Mouse (Mus musculus): ENCODE results near the gene Nup62. TPM values are rescaled to one million over a fixed set of nuclear protein-coding genes. Genes with fewer than 3 reads are reported as not detected.

Nup62 gene
- polyA plus RNA-seq, 1 experiment from 2014 or later, result 22.4 TPM

DNA sequence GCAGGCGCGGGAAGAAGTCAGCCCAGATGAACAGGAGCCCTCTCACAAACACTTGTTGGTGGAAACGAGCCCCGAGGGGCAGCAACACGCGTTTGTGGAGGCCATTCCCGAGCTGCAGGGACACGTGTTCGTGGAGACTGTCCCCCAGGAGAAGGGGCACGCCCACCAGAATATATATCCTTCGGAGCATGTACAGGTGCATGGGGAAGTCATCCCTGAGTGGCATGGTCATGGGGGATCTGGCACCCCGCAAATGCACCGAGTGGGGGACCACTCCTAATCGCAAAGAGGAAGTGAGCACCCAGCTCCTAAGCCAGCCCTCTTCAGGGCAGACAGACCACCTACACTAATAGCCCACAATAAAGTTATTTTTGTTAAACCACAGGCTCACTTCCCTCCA is 24.5 kb downstream of the Nup62 start:
- ATAC-seq (ENCODE audit: low read depth), result 0 out of 2 replicates have a peak, but pooled peaks have one; percentile 2
- 44% methylated on average over 14 of the region's 14 CpGs for WGBS
- Histone ChIP-seq H3K36me3 (ENCODE audit: control insufficient read depth, insufficient read depth, low read length) (peaks cover 34% of the 10 kb centered on the region), H3K9me3 (ENCODE audit: control insufficient read depth, low read length) (no peaks in the 10 kb centered on the region), H3K27ac (ENCODE audit: low read depth, low read length) (no peak overlapping the region), H3K4me2 (ENCODE audit: low read depth, low read length) (peak overlapping the region; percentile 44; the same call in 1 of the 2 replicates), H3K4me3 (ENCODE audit: low read depth, low read length) (peak overlapping the region; percentile 15), H3K9ac (replicated peaks; ENCODE audit: low read depth, low read length) (no peak overlapping the region), H3K4me1 (ENCODE audit: control insufficient read depth, insufficient read depth, low read length) (peaks cover 13% of the 10 kb centered on the region), H3K27me3 (ENCODE audit: control insufficient read depth, insufficient read depth, low read length) (peaks cover 6% of the 10 kb centered on the region; the same call in 1 of the 2 replicates)

DNA sequence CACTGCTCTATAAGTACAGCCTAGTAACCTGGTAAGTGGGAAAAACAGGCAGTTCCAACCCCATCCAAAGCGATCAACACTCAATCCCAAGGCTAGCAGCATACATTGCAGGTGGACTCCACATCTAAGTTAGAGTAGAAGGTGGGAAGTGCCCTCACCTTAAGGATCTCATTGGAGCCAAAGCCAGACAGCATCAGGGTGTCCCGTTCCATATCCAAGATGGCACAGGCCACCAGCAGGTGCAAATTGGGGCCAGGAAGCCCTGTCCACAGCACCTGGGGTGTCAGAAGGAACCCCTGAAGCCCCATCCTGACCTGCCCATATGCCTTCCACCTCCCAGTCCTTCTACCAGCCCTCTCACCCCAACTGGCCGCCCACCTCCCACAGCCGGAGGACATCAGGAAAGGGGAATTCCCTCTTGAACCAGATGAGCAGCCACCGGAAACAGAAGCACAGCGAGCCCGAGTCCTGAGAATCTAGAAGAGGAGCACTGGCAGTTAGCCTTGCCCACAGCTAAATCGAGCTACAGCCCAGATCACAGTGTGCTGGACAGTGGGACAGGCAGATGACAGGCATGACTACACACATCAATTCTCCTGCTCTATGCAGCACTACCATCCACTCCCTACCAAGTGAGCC is 26.1 kb downstream of the Nup62 start:
- Histone ChIP-seq H3K27me3 (ENCODE audit: control insufficient read depth, insufficient read depth, low read length) (peaks cover 6% of the 10 kb centered on the region; the same call in 1 of the 2 replicates), H3K4me1 (ENCODE audit: control insufficient read depth, insufficient read depth, low read length) (peaks cover 13% of the 10 kb centered on the region), H3K4me3 (ENCODE audit: low read depth, low read length) (no peak overlapping the region), H3K27ac (ENCODE audit: low read depth, low read length) (no peak overlapping the region), H3K4me2 (ENCODE audit: low read depth, low read length) (no peak overlapping the region), H3K9ac (replicated peaks; ENCODE audit: low read depth, low read length) (no peak overlapping the region), H3K9me3 (ENCODE audit: control insufficient read depth, low read length) (no peaks in the 10 kb centered on the region), H3K36me3 (ENCODE audit: control insufficient read depth, insufficient read depth, low read length) (peaks cover 48% of the 10 kb centered on the region)
- WGBS, result 90% methylated on average over 8 of the region's 8 CpGs
- ATAC-seq (ENCODE audit: low read depth), result no peak

DNA sequence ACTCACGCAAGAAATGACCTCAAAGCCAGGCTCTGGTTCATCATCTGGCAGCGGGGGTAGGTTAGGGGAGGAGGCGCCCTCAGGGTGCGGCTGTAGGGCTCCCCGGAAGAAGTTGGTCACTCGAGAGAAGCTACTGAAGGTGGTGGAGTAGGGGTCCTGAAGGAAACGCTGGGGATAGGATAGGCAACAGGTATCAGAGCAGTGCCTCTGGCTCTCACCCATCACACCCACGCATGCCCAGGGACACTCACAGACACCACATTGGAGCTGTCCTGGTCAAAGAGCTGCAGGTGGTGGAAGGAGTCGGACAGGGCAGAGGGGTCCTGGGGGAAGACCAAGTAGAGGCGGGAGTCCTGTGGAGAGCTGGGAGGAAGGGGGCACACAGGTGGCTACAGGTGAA is 29.1 kb downstream of the Nup62 start:
- Histone ChIP-seq H3K9me3 (ENCODE audit: control insufficient read depth, low read length) (no peaks in the 10 kb centered on the region), H3K36me3 (ENCODE audit: control insufficient read depth, insufficient read depth, low read length) (peaks cover 48% of the 10 kb centered on the region), H3K4me2 (ENCODE audit: low read depth, low read length) (no peak overlapping the region), H3K9ac (replicated peaks; ENCODE audit: low read depth, low read length) (no peak overlapping the region), H3K4me3 (ENCODE audit: low read depth, low read length) (no peak overlapping the region), H3K4me1 (ENCODE audit: control insufficient read depth, insufficient read depth, low read length) (peaks cover 13% of the 10 kb centered on the region), H3K27me3 (ENCODE audit: control insufficient read depth, insufficient read depth, low read length) (peaks cover 5% of the 10 kb centered on the region; the same call in 1 of the 2 replicates), H3K27ac (ENCODE audit: low read depth, low read length) (no peak overlapping the region)
- 98% methylated on average over 10 of the region's 10 CpGs for WGBS
- ATAC-seq (ENCODE audit: low read depth), result no peak

DNA sequence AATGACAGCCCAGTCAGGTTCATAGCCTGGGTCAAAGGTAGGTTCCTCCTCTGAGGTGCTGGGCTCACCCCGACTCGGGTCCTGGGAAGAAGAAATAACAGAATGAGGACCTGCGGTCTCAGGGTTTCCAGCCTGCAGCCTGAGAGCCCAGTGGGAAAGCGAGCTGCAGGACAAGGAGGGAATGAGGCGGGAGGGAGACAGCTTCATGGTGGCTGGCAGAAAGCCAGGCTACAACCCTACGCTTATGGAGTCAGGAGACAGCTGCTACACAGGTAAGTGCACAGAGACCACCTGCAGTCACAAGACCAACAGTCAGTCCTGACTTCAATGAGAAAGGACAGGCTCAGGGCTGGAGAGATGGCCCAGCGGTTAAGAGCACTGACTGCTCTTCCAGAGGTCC is 30.9 kb downstream of the Nup62 start:
- H3K4me1 ChIP-seq (ENCODE audit: control insufficient read depth, insufficient read depth, low read length), result peaks cover 20% of the 10 kb centered on the region
- no peak overlapping the region for H3K4me2 ChIP-seq (ENCODE audit: low read depth, low read length)
- 89% methylated on average over 7 of the region's 7 CpGs for WGBS
- H3K9ac ChIP-seq (replicated peaks; ENCODE audit: low read depth, low read length), result no peak overlapping the region
- H3K27me3 ChIP-seq (ENCODE audit: control insufficient read depth, insufficient read depth, low read length), result no peaks in the 10 kb centered on the region
- no peak overlapping the region for H3K27ac ChIP-seq (ENCODE audit: low read depth, low read length)
- H3K9me3 ChIP-seq (ENCODE audit: control insufficient read depth, low read length), result no peaks in the 10 kb centered on the region
- no peak for ATAC-seq (ENCODE audit: low read depth)
- H3K36me3 ChIP-seq (ENCODE audit: control insufficient read depth, insufficient read depth, low read length), result peaks cover 40% of the 10 kb centered on the region
- no peak overlapping the region for H3K4me3 ChIP-seq (ENCODE audit: low read depth, low read length)

DNA sequence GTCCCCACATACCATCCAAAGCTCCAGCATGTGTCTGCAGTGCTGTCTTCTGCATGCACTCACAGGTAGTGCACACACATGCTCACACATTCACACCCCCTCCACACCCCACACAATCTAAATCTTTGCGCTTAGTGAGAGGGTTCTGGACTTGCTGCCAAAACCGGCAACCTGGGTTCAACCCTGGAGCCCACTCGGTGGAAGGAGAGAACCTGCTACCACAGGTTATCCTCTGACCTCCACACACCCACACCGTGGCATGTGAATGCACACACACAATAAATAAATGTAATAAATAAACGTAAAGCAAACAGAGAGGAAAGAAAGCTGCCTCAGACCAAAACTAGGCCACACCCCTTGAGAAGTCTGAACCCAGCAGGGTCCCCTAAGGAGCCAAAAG is 31.9 kb downstream of the Nup62 start:
- Histone ChIP-seq H3K9ac (replicated peaks; ENCODE audit: low read depth, low read length) (peak overlapping the region; percentile 56), H3K4me1 (ENCODE audit: control insufficient read depth, insufficient read depth, low read length) (peaks cover 20% of the 10 kb centered on the region), H3K9me3 (ENCODE audit: control insufficient read depth, low read length) (no peaks in the 10 kb centered on the region), H3K27ac (ENCODE audit: low read depth, low read length) (peak overlapping the region; percentile 75; the same call in 1 of the 2 replicates), H3K4me2 (ENCODE audit: low read depth, low read length) (peak overlapping the region; percentile 86), H3K4me3 (ENCODE audit: low read depth, low read length) (peak overlapping the region; percentile 68), H3K36me3 (ENCODE audit: control insufficient read depth, insufficient read depth, low read length) (peaks cover 32% of the 10 kb centered on the region), H3K27me3 (ENCODE audit: control insufficient read depth, insufficient read depth, low read length) (no peaks in the 10 kb centered on the region)
- 82% methylated on average over 5 of the region's 5 CpGs for WGBS
- no peak for ATAC-seq (ENCODE audit: low read depth)

DNA sequence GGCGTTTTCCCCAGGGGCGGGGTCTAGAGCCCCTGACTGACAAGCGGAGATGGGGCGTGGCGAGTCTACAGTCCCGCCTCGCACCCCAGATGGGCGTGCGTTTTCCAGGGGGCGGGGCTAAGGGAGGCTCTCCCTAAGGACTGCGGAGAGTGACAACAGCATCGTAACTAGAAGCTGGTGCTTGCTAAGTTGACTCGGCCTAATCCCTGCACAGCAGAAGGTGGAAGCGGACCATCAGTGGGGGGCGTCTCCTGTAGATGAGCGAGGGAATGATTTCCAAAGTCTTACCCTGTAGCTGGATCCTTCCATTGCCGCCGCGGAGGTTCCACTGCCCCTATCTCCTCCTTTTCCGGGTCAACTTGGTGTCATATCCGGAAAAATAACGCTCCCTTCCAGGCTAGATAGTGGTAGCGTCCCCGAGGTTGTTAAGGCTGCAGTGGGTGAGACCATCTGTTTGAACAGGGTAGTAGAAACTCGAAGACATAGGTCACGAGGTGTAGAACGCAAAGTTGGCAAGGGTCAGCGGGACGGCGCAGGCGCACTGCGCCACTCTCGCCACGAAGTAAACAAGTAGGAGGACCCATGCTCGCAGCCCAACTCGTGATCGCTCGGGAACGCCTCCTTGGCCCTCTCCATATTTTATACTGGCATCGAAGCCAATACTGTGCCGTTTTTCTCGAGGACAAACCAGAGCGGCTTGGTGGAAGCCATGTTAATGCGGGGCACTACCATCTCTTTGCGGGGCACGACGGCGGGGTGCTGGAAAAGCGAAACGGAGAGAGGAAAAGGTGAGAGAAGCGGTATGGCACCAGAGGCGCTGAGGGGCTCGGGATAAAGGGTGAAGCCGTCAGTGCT is 32.9 kb downstream of the Nup62 start, which contains the start of the genes Akt1s1 and Tbc1d17:
Akt1s1 (plus strand) TSS at position 431 of the 855 bp plus-strand sequence.
Tbc1d17 (minus strand) TSS at position 519 of the 855 bp plus-strand sequence.
- WGBS, result under 1% methylated on average over 54 of the region's 54 CpGs
- Histone ChIP-seq H3K4me2 (ENCODE audit: low read depth, low read length) (peak within 1 kb of the TSS; percentile 86), H3K4me3 (ENCODE audit: low read depth, low read length) (peak within 1 kb of the TSS; percentile 68), H3K9me3 (ENCODE audit: control insufficient read depth, low read length) (no peaks in the 10 kb centered on the region), H3K9ac (replicated peaks; ENCODE audit: low read depth, low read length) (peak within 1 kb of the TSS; percentile 73), H3K36me3 (ENCODE audit: control insufficient read depth, insufficient read depth, low read length) (peaks cover 29% of the 10 kb centered on the region), H3K27ac (ENCODE audit: low read depth, low read length) (peak within 1 kb of the TSS; percentile 97), H3K4me1 (ENCODE audit: control insufficient read depth, insufficient read depth, low read length) (peaks cover 24% of the 10 kb centered on the region), H3K27me3 (ENCODE audit: control insufficient read depth, insufficient read depth, low read length) (no peaks in the 10 kb centered on the region)
- ATAC-seq (ENCODE audit: low read depth), result peak; percentile 85

DNA sequence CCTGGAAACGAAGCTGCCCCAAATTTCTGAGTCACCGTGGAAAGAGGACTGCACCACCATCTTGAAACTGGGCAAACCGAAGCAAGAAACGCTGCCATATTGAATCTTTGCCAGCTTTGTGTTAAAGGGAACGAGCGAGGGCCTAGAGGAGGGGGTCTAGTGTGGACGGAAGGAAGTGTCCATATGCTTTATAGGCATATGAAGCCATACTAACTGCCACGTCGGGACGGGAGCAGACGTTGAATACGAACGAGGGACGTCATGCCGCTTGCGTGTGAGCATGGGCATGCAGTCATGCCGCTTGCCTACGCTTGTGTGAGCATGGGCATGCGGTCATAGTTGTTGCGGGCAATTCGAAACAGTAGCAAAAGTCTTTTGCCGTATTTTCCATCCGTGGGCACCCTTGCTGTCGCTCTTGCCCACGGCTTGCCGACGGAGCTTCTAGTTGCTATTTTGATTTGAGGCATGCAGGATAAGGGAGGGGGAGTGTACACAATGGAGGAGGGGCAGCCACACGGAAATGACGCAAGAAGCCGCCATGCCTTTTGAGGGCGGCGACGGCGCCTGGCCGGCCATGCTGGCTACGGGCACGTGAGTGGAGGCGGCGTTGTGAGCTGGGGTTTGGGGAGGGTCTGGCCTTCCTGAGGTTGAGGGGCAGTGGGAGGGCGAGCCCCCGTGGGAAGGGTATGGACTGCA is 33.7 kb downstream of the Nup62 start:
- WGBS, result 0% methylated on average over 41 of the region's 41 CpGs
- Histone ChIP-seq H3K27me3 (ENCODE audit: control insufficient read depth, insufficient read depth, low read length) (no peaks in the 10 kb centered on the region), H3K27ac (ENCODE audit: low read depth, low read length) (peak overlapping the region; percentile 97), H3K4me2 (ENCODE audit: low read depth, low read length) (peak overlapping the region; percentile 71), H3K4me3 (ENCODE audit: low read depth, low read length) (peak overlapping the region; percentile 68), H3K9ac (replicated peaks; ENCODE audit: low read depth, low read length) (peak overlapping the region; percentile 73), H3K4me1 (ENCODE audit: control insufficient read depth, insufficient read depth, low read length) (peaks cover 24% of the 10 kb centered on the region), H3K36me3 (ENCODE audit: control insufficient read depth, insufficient read depth, low read length) (peaks cover 23% of the 10 kb centered on the region), H3K9me3 (ENCODE audit: control insufficient read depth, low read length) (no peaks in the 10 kb centered on the region)
- ATAC-seq (ENCODE audit: low read depth), result peak; percentile 73

DNA sequence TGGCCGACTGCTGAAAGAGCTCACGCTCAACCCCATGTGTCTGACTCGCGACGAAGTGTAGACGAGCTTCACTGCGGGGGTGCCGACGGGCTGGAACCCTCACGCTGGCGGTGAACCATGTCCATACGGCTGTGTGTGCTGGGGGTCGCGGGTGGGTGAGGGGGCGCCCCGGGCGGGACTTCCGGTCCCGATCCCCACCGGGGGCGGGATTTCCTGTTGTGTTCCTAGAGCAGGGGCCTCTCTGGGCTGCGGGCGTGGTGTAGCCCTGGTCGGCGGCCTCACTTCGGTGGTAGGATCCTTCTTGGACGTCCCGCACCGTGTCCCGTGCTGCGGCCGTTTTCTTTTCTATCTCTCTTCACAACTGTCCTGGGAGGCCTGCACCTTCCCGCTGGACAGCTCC is 34.3 kb downstream of the Nup62 start:
- Histone ChIP-seq H3K4me2 (ENCODE audit: low read depth, low read length) (peak overlapping the region; percentile 71), H3K4me3 (ENCODE audit: low read depth, low read length) (peak overlapping the region; percentile 68), H3K36me3 (ENCODE audit: control insufficient read depth, insufficient read depth, low read length) (peaks cover 19% of the 10 kb centered on the region), H3K9me3 (ENCODE audit: control insufficient read depth, low read length) (no peaks in the 10 kb centered on the region), H3K27ac (ENCODE audit: low read depth, low read length) (peak overlapping the region; percentile 97), H3K27me3 (ENCODE audit: control insufficient read depth, insufficient read depth, low read length) (no peaks in the 10 kb centered on the region), H3K4me1 (ENCODE audit: control insufficient read depth, insufficient read depth, low read length) (peaks cover 29% of the 10 kb centered on the region), H3K9ac (replicated peaks; ENCODE audit: low read depth, low read length) (peak overlapping the region; percentile 73)
- WGBS, result under 1% methylated on average over 32 of the region's 33 CpGs
- peak; percentile 44 for ATAC-seq (ENCODE audit: low read depth)
